Mouse (Mus musculus): ENCODE data around the gene Olfr279. TPM values are rescaled to one million over a fixed set of nuclear protein-coding genes. Genes with fewer than 3 reads are reported as not detected.
A peak's percentile ranks its signal among the peaks of the same experiment; 100 is the strongest.
"Not testable (repeated sequence)": the region's sequence is repeated elsewhere in the genome, so short reads cannot be mapped to it uniquely, and the experiment has no call there.

The Olfr279 gene
- polyA plus RNA-seq, 1 experiment from 2014 or later, result not detected

DNA sequence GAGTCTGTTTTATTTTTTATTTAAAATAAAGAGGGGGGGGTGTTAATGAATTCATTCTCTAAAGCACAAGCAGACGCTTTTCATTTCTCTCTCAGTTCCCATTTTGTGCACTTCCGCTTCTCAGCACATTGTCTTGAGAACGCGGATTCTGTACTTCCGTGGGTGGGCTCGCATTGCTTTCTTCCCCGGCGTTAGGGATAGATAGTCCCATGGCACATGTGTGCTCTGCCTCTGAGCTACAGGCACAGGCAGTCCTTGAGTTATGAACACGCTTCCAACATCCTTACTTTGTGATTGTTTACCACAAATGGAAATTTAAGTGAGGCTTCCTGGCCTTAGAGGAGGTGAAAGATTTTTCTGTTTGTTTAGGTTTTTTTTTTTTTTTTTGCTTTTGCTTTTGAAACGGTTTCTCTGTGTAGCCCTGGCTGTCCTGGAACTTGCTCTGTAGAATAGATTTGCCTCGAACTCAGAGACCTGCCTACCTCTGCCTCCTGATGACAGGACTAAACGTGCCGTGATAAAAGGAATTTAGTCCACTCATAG lies 19.3 kb downstream of the Olfr279 start:
- H3K4me3 ChIP-seq (ENCODE audit: low read depth, low read length), result no peak overlapping the region
- H3K27me3 ChIP-seq (ENCODE audit: insufficient read depth, low read length), result no peaks in the 10 kb centered on the region
- WGBS, result 60% methylated on average over 13 of the region's 13 CpGs
- peak overlapping the region; percentile 58; the same call in 1 of the 2 replicates for H3K4me2 ChIP-seq
- no peak for TF ChIP-seq CTCF (IDR thresholded peaks at IDR 0.05; ENCODE audit: low read depth)
- no peaks in the 10 kb centered on the region for H3K36me3 ChIP-seq (ENCODE audit: insufficient read depth)
- H3K9ac ChIP-seq, result no peak overlapping the region
- H3K27ac ChIP-seq (ENCODE audit: low read depth), result no peak overlapping the region
- ATAC-seq (ENCODE audit: insufficient read depth) (no peak), DNase-seq (peak; percentile 23)
- H3K9me3 ChIP-seq (ENCODE audit: low read depth, low read length), result no peaks in the 10 kb centered on the region
- H3K4me1 ChIP-seq (ENCODE audit: insufficient read depth), result peaks cover 3% of the 10 kb centered on the region; the same call in 1 of the 2 replicates

DNA sequence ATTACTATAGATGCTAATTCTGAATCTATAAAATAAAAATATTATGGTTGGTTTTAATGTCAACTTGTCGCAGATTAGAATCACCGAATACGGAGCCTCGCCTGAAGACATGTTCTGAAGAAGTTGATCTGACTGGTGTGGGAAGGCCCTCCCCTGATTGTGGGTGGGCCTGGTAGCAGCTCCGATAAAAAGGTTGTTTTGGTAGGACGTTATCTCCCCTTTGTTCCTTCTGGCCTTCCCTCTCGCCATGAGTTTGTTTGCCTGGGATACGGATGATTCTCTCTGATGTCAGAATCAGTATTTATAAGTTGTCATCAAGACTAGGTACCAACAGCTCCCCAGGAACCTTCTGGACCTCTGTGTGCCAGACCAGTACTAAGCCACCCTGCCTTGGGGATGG lies 20.0 kb downstream of the Olfr279 start:
- no peaks in the 10 kb centered on the region for H3K9me3 ChIP-seq (ENCODE audit: low read depth, low read length)
- no peak overlapping the region for H3K27ac ChIP-seq (ENCODE audit: low read depth)
- no peak overlapping the region for H3K9ac ChIP-seq
- no peak for ATAC-seq (ENCODE audit: insufficient read depth)
- H3K4me3 ChIP-seq (ENCODE audit: low read depth, low read length), result no peak overlapping the region
- peaks cover 2% of the 10 kb centered on the region for H3K36me3 ChIP-seq (ENCODE audit: insufficient read depth)
- WGBS, result 45% methylated on average over 8 of the region's 8 CpGs
- no peak for DNase-seq
- no peaks in the 10 kb centered on the region for H3K27me3 ChIP-seq (ENCODE audit: insufficient read depth, low read length)
- no peak for TF ChIP-seq CTCF (IDR thresholded peaks at IDR 0.05; ENCODE audit: low read depth)
- H3K4me2 ChIP-seq, result no peak overlapping the region
- H3K4me1 ChIP-seq (ENCODE audit: insufficient read depth), result peaks cover 3% of the 10 kb centered on the region; the same call in 1 of the 2 replicates

DNA sequence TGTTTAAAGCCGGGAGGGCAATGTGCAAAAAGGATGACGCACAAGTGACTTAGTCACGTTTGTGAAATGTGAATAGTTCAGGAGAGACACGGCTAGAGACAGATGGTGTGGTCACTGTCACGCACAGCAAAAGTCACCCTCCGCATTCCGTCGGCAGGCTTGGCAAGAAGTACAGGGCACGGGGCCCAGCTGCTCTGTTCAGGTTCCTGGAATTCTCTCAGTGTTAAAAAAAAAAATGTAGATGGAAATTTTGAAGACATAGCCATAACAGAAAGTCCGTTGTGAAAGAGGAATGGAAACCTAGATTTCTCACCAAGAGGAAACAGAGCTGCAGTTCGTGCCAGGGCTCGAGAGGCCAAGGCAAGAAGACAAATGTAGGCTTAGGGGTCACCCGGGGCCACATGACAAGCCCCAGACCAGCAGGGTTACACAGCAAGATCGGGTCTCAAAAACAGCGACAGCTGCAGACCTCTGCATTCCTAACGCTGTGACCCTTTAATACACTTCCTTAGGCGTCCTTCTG lies 20.7 kb downstream of the Olfr279 start:
- ATAC-seq (ENCODE audit: insufficient read depth), result no peak; the same call in 1 of the 2 replicates
- DNase-seq, result peak; percentile 55
- H3K36me3 ChIP-seq (ENCODE audit: insufficient read depth), result peaks cover 8% of the 10 kb centered on the region
- no peaks in the 10 kb centered on the region for H3K27me3 ChIP-seq (ENCODE audit: insufficient read depth, low read length)
- 22% methylated on average over 17 of the region's 17 CpGs for WGBS
- no peak overlapping the region for H3K4me3 ChIP-seq (ENCODE audit: low read depth, low read length)
- H3K9ac ChIP-seq, result no peak overlapping the region
- TF ChIP-seq CTCF (IDR thresholded peaks at IDR 0.05; ENCODE audit: low read depth), result no peak
- 0 out of 2 replicates have a peak overlapping the region, but pooled peaks have one; percentile 30 for H3K27ac ChIP-seq (ENCODE audit: low read depth)
- peak overlapping the region; percentile 40 for H3K4me2 ChIP-seq
- peaks cover 3% of the 10 kb centered on the region; the same call in 1 of the 2 replicates for H3K4me1 ChIP-seq (ENCODE audit: insufficient read depth)
- no peaks in the 10 kb centered on the region for H3K9me3 ChIP-seq (ENCODE audit: low read depth, low read length)

DNA sequence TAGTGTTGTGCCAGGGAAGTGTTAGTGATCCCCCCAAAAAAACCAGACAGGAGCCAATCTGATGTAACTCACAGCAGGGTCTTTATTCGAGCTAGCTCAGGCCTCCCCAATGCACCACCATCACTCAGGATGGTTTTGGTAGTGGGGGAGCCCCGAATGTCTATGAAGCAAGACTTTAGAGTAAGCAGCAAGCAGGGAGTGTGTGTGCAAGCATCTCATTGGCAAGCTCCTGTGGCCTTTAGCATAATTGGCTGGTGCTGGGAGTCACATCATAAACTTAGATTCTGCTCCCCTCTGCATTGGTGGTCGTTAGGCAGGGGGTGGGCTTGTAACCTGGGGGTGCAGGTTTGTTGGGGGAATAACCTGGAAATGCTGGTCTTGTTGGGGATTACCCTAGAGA lies 21.5 kb downstream of the Olfr279 start:
- not testable (repeated sequence) for ATAC-seq (ENCODE audit: insufficient read depth); H3K27me3 ChIP-seq (ENCODE audit: insufficient read depth, low read length); H3K4me2 ChIP-seq; H3K9me3 ChIP-seq (ENCODE audit: low read depth, low read length); H3K9ac ChIP-seq; DNase-seq; H3K4me1 ChIP-seq (ENCODE audit: insufficient read depth); H3K27ac ChIP-seq (ENCODE audit: low read depth); H3K4me3 ChIP-seq (ENCODE audit: low read depth, low read length)
- peaks cover 16% of the 10 kb centered on the region for H3K36me3 ChIP-seq (ENCODE audit: insufficient read depth)
- 67% methylated on average over 3 of the region's 3 CpGs for WGBS

DNA sequence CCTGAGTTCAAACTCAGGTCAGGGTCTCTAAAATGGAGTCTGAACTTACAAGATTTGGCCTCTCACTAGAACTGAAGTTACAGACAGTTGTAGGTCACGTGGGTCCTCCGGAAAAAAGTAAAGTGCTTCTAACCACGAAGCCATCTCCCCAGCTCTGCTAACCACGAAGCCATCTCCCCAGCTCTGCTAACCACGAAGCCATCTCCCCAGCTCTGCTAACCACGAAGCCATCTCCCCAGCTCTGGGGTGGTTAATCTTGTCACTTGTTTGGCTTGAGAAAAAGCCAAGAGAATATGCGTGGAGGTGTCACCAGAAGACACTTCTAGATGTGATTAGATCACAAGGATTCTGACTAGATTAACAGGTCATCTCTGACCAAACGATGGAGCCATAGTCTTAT lies 21.9 kb downstream of the Olfr279 start:
- Histone ChIP-seq H3K9ac (no peak overlapping the region), H3K27ac (ENCODE audit: low read depth) (no peak overlapping the region), H3K4me1 (ENCODE audit: insufficient read depth) (peaks cover 3% of the 10 kb centered on the region; the same call in 1 of the 2 replicates), H3K9me3 (ENCODE audit: low read depth, low read length) (no peaks in the 10 kb centered on the region), H3K4me3 (ENCODE audit: low read depth, low read length) (no peak overlapping the region), H3K27me3 (ENCODE audit: insufficient read depth, low read length) (no peaks in the 10 kb centered on the region), H3K4me2 (no peak overlapping the region), H3K36me3 (ENCODE audit: insufficient read depth) (peaks cover 16% of the 10 kb centered on the region)
- TF ChIP-seq CTCF (IDR thresholded peaks at IDR 0.05; ENCODE audit: low read depth), result no peak
- WGBS, result 72% methylated on average over 8 of the region's 8 CpGs
- no peak for ATAC-seq (ENCODE audit: insufficient read depth)
- no peak for DNase-seq

DNA sequence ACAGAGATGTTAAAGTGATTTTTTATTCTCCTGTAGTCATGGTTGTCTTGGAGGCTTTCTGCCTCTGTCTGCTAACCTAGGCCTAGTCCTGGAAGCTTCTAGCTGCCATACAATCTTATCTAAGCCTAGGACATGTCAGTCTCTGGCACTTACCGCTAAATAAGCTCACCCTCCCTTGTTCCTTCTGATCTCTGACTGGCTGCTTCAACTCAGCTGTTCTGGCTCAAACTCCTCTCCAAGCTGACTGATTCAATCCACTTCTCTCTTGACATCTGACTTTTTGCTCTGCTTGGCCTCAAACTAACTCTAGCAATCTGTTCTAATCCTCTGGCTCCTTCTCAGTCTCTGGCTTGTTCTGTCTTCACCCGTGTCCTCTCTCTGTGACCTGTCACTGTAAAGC lies 22.6 kb downstream of the Olfr279 start:
- WGBS, result 66% methylated on average over 2 of the region's 2 CpGs
- not testable (repeated sequence) for H3K9me3 ChIP-seq (ENCODE audit: low read depth, low read length); DNase-seq; H3K27me3 ChIP-seq (ENCODE audit: insufficient read depth, low read length); H3K9ac ChIP-seq; H3K4me2 ChIP-seq; H3K27ac ChIP-seq (ENCODE audit: low read depth); H3K4me3 ChIP-seq (ENCODE audit: low read depth, low read length); H3K4me1 ChIP-seq (ENCODE audit: insufficient read depth); ATAC-seq (ENCODE audit: insufficient read depth)
- H3K36me3 ChIP-seq (ENCODE audit: insufficient read depth), result peaks cover 22% of the 10 kb centered on the region

DNA sequence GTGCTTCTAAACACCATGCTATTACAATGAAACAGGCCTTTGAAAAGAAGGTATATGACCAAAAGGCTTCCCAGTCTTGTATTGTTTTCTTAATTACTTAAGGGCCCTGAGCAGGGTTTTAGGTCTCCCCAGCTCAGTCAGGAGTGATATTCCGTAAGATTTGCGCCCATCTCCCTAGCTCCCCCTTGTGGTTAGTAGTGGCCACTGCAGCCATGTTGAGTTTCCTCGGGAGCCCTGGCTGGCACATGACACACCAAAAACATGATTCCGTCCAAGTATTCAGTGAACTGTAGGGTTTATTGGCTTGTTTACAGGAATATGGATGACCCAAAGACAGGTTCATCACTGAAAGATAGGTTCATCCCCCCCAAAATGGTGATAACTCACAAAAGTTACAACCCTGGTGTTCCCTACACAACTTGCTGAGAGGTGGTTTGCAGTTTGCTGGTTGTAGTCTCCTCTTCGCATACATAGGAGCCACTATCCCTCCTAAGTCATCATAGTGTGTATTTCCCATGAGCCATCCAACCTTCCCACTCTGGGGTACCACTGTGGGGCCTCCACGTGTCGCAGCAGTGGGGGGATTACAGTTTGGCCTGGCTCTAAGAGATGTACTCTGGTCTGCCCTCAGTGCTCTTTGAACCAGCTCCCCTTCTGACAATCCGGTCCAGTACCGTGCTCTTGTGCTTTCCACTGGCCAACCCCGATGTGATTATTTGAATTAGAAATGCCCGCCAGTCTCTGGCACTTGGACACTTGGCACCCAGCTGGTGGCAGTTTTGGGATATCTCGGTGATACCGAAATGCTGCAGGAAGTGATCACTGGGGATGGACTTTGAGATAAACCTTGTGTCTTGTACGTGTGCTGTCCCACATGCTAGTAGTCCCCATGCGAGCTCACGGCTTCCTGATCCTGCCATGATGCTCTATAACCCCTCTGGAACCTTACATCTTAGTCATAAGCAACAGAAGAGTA lies 25.5 kb downstream of the Olfr279 start:
- 69% methylated on average over 16 of the region's 16 CpGs for WGBS
- H3K27ac ChIP-seq (ENCODE audit: low read depth), result no peak overlapping the region
- H3K4me3 ChIP-seq (ENCODE audit: low read depth, low read length), result no peak overlapping the region
- peaks cover 49% of the 10 kb centered on the region for H3K36me3 ChIP-seq (ENCODE audit: insufficient read depth)
- H3K9ac ChIP-seq, result no peak overlapping the region
- peak; percentile 95 for TF ChIP-seq CTCF (IDR thresholded peaks at IDR 0.05; ENCODE audit: low read depth)
- no peaks in the 10 kb centered on the region for H3K4me1 ChIP-seq (ENCODE audit: insufficient read depth)
- ATAC-seq (ENCODE audit: insufficient read depth) (0 out of 2 replicates have a peak, but pooled peaks have one; percentile 15), DNase-seq (peak; percentile 76)
- no peaks in the 10 kb centered on the region for H3K9me3 ChIP-seq (ENCODE audit: low read depth, low read length)
- no peaks in the 10 kb centered on the region for H3K27me3 ChIP-seq (ENCODE audit: insufficient read depth, low read length)
- H3K4me2 ChIP-seq, result no peak overlapping the region
